Mouse (Mus musculus) adipocyte (in vitro differentiated cells): ENCODE data around the gene Tmem132c.
"Not testable (repeated sequence)": the region's sequence is repeated elsewhere in the genome, so short reads cannot be mapped to it uniquely, and the experiment has no call there.

Experiments used
- DNase-seq: peaks from one replicate; pipeline ENCODE4 v3.0.0-alpha.2; 2016; ENCODE audit warnings: low spot score

Gene Tmem132c

DNA sequence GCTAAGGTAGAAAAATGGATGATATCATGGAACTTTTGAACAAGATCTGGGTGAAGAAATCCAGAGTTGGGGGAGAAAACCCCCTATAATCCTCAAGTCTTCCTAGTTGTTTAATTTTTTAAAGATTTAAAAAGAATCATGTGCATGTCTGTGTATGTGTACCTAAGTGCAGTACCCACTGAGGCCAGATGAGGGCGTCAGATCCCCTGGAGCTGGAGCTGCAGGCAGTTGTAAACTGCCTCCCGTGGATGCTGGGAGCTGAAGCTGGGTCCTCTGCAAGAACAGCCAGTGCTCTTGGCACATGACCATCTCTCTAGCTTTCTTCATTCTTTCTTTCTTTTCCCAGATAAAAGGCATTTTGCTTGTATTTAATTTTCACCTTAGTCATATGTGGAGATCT is 103.1 kb downstream of the Tmem132c start:
- DNase-seq: no peak

- DNase-seq: no peak
Measured at GRCm38 (mm10) chr5:127346364-127346763, 104.8 kb downstream of the Tmem132c start.

GRCm38 (mm10) chr5:127347053-127347748 is 105.6 kb downstream of the Tmem132c start:
- DNase-seq: no peak

GRCm38 (mm10) chr5:127349221-127350065 is 107.8 kb downstream of the Tmem132c start:
- DNase-seq: no peak

DNA sequence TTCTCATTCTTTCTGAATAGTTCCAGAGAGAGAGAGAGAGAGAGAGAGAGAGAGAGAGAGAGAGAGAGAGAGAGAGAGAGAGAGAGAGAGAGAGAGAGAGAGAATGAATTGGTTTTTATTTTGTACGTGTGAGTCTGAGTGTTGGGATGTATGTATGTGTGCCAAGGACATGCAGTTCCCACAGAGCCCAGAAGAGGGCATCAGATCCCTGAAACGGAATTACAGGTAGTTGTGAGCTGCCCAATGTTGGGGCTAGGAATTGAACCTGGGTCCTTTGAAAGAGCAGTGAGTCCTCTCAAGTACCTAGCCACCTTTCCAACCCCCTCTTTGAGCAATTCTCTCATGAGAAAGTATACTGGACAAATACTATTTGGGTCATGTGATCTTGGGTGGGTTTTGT is 111.4 kb downstream of the Tmem132c start:
- no peak for DNase-seq

- DNase-seq: no peak
Measured at GRCm38 (mm10) chr5:127355836-127356235, 114.2 kb downstream of the Tmem132c start.

GRCm38 (mm10) chr5:127357878-127358277 is 116.3 kb downstream of the Tmem132c start:
- not testable (repeated sequence) for DNase-seq

DNA sequence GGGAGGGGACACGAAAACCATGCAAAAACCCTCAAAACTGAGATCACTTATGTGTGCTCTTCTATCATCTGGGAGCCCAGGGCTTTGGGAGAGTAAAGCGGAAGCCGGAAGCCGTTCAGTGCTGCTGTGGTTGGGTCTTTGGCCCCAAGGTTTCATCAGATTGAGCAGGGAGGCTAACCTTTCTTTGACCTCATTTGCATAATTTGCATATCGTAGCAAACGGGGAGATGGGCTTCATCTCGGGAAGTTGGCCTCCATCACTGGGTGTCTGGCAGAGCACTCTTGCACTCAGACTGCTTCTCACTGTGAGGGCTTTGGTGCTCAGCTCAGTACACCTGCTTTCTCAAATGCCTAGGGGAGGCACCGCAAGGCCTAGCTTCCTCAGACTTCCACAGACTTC is 119.5 kb downstream of the Tmem132c start:
- no peak for DNase-seq

GRCm38 (mm10) chr5:127365061-127365460 is 123.5 kb downstream of the Tmem132c start:
- no peak for DNase-seq

DNA sequence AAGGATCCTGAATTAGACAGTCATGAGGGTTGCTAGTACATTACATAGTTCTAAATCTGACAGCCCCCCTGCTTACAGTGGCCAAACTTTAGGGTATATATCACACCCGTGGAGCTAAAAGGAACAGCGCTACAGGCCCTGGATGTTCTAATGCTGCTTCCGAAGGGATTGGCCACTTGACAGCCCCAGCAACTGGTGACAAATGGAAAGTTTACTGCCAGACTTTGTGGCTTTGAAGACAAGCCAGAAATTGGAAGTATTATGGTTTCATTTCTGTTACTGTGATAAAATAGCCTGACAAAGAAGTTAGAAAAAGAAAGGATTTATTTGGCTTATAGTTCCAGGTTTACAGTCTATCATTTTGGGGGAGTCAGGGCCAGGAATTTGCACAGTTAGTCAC is 126.6 kb downstream of the Tmem132c start:
- no peak for DNase-seq

DNA sequence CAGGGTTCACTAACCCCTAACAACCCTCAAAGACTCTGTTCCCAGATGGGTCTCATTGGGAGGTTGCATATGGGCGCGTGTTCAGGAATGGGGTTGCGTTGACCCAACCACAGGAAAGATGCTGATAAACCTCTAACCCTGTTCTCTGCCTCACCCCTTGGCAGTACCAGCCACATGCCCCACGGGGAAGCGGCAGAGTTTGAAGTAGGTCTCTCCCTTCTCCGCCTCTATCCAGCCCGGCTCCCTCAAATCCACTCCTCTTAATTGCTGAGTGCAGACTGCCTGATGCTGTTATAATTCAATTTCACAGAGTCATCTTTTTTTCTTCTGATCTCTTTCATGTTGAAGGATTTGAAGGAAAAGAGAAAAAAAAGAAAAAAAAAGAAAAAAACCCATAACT is 128.2 kb downstream of the Tmem132c start:
- DNase-seq: no peak

- no peak for DNase-seq
Measured at GRCm38 (mm10) chr5:127370503-127370902, 128.9 kb downstream of the Tmem132c start.

DNA sequence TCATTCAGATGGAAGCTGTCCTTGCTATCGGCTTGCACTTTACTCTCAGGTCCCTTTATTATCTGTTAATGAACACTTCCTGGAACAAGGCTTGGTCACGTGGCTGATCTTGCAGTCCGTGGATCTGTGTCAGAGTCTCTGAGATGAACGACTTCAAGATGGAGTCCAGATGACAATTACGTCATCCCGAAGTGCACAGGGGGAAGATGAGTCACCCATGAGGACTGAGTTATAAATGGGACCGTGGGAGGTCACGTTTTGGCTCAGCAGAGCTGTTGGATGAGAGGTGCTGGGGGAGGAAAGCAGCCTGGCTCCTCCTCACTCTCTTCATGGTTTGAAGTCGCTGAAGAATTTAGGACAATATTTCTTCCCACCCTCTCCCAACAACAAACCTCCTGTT is 132.6 kb downstream of the Tmem132c start:
- DNase-seq: no peak

DNA sequence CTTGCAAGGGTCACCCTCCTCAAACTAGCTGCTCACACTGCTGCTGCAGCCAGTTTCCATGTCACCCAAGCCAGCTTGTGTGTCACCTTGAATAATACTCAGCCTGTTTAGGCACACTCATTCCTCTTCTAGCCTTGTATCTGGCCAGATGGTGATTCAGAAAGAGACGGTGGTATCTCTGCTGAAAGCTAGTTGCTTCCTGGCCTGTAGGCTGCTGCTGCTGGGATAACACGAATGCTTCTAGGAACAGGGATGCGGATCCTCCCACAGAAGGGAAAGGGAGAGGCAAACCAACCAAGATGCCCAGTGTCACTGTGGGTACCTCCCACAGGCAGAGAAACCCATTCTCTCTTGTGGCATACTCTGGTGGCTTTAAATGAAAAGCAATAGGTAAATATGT is 134.0 kb downstream of the Tmem132c start:
- DNase-seq: no peak

DNA sequence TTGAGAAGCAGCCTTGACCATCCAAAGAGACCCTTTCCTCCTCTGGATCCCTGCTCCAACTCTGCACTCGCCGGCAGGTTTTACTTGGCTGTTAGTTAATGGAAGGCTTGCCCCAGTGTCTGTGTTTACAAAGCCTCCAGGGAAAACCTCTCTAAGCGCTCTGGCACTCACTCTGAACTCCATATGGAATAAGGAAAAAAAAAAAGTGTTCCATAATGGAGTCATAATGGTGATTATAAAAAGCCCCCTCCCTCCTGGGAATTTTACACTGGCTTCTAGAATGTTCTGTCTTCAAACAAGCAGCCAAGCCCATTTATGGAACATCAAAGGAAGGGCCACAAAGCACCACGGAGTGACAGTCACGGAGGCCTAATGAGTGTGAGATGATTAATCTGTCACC is 136.9 kb downstream of the Tmem132c start:
- no peak for DNase-seq

GRCm38 (mm10) chr5:127379351-127379750 is 137.7 kb downstream of the Tmem132c start:
- no peak for DNase-seq

GRCm38 (mm10) chr5:127381216-127381615 is 139.6 kb downstream of the Tmem132c start:
- DNase-seq: no peak

GRCm38 (mm10) chr5:127382571-127382970 is 141.0 kb downstream of the Tmem132c start:
- no peak for DNase-seq

GRCm38 (mm10) chr5:127391187-127391586 is 149.6 kb downstream of the Tmem132c start:
- no peak for DNase-seq

GRCm38 (mm10) chr5:127396889-127397288 is 155.3 kb downstream of the Tmem132c start:
- DNase-seq: no peak

GRCm38 (mm10) chr5:127398010-127398409 is 156.4 kb downstream of the Tmem132c start:
- DNase-seq: no peak

DNA sequence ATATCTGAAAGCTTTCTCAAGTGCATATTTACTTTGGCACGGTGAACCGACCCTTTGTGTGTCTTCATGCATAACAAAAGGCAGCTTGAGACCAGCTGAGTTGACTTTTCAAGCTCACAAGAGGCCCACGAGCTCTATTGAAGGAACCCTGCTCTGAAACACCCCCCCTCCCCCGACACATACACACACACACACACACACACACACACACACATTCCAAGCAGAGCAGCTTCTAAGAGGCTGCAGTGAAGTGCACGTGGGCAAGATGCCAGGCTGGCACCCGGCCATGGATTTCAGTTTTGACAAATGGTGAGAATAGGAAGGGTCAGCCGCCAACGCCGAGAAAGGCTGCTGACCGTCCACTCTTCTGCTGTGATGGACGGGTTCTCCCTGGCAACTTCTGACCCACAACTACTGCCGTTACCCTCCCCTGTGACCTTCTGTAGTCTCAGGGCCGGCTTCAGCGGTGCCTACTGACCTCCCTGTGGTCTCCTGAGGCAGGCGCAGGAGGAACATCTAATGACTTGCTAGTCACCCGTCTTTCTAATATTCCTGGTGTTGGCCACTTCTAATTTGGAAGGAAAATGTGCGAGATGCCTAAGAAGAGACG is 163.9 kb downstream of the Tmem132c start:
- DNase-seq: no peak
